Mouse (Mus musculus) heart, postnatal 0 days (tissue): ENCODE measurements around the gene Lrrc32.

Source experiments
- CTCF ChIP-seq: IDR thresholded peaks from 2 replicates; pipeline ENCODE4 v1.5.1; 2016; ENCODE audit warnings: antibody characterized with exemption, control low read depth, low read depth
- EP300 ChIP-seq: IDR thresholded peaks from 2 replicates; pipeline ENCODE4 v1.6.1; 2016; ENCODE audit warnings: antibody characterized with exemption, low read depth

- TF ChIP-seq CTCF (no peak), EP300 (no peak)
These were observed 3.2 kb downstream of the Lrrc32 start for GRCm38 (mm10) chr7:98492331-98492730.
